Mouse (Mus musculus): ENCODE results near the gene Ube4b.

GRCm38 (mm10) chr4:149396433-149397306 is 29.9 kb downstream of the Ube4b start:
- no peak for TF ChIP-seq BHLHE40 (IDR thresholded peaks at IDR 0.05; ENCODE audit: borderline replicate concordance, low read depth, low read length)
- TF ChIP-seq POLR2A (IDR thresholded peaks at IDR 0.05; ENCODE audit: control insufficient read depth in 1 of 2, insufficient read depth in 1 of 2, low read depth in 1 of 2, low read length in 2 of 2, poor library complexity in 1 of 2): no peak

Data from MEL (cell line).